Mouse (Mus musculus): ENCODE results near the gene Gm14403. TPM values are rescaled to one million over a fixed set of nuclear protein-coding genes. Genes with fewer than 3 reads are reported as not detected.

Gm14403 gene
- 1 to 10 TPM; 3.6 to 4.2 TPM for total RNA-seq (2023)

GRCm38 (mm10) chr2:177498067-177498466 is at the start of gene Gm14403:
Gene Gm14403, plus strand, starts transcription at chr2:177498215.

GRCm38 (mm10) chr2:177464676-177465075 is 33.3 kb upstream of the Gm14403 start, which contains the start of gene Zfp970:
Gene Zfp970, plus strand, starts transcription at chr2:177464733.

Other genes starting within 250 kb of the Gm14403 start
- gene Gm14409, start 231.2 kb upstream of the Gm14403 start, total RNA-seq (2023): not detected
- not detected for gene Gm14412, start 173.9 kb upstream of the Gm14403 start, total RNA-seq (2023)
- 1 to 10 TPM in 1 of 2 experiments, not detected in 1; 1.4 TPM for gene Gm14418, start 99.9 kb upstream of the Gm14403 start, total RNA-seq (2023)
- gene Zfp970, start 33.5 kb upstream of the Gm14403 start, total RNA-seq (2023): 1 to 10 TPM; 2.0 to 2.1 TPM
- not detected for gene Gm14406, start 80.0 kb downstream of the Gm14403 start, total RNA-seq (2023)

All from neutrophil, adult 83 days (primary cell).